Mouse (Mus musculus): ENCODE data around the gene D11Wsu47e.

D11Wsu47e gene

DNA sequence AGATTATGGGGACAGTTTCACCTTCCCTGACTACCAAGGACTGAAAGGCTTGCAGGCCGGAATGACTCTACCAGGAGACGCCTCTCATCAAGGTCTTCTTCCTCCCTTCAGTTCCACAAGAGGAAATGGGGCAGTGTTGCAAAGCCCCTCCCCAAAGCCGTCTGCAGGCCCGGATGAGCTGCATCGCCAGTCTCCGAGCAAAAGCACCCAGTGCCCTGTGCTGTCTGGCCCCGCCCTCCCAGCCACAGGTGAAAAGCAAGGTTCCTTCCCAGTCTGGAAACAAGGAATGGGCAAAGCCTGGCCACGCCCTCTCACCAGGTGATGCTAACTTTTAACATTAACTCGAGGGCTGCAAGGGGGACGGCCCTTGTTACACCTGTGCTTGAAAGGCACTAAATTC, 17.6 kb upstream of the D11Wsu47e start:
- DNase-seq (ENCODE audit: low spot score), result no peak

- no peak for DNase-seq (ENCODE audit: low spot score)
These were observed 17.1 kb upstream of the D11Wsu47e start for GRCm38 (mm10) chr11:113667122-113667521.

DNA sequence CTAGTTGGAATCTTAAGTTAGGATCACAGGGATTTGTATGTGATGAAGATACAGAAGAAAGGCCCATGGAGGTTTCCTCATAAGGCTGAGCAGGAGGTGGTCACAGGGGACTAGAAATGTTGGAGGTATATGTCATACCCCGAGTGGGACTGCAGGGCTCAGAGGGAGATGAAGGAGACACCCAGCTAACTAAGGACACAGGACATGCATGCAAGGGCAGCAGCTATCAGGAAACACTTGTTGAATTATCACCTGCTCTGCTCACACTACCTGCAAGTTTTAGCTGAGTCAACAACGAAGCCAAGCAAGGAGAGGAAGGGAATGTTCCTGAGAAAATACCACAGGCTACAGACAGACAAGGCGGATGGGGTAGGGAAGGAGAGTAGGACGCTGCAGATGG, 16.5 kb upstream of the D11Wsu47e start:
- no peak for DNase-seq (ENCODE audit: low spot score)

- DNase-seq (ENCODE audit: low spot score), result no peak
These were observed 15.4 kb upstream of the D11Wsu47e start for GRCm38 (mm10) chr11:113668857-113669256.

DNA sequence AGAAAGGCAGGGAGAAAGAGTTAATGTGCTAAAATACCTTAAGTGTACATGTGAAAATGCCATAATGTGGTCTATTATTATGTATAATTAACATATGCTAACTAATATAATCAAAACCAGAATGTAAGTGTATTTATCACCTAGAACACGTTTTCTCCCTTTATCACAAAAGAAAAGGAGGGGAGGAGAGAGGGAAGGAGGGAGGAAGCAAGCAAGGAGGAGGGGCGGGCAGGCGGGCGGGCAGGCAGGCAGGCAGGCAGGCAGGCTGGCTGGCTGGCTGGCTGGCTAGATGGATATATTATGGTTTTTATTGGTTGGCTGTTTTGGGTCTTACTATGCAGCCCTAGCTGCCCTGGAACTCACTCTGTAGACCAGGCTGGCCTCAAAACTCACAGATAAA, 14.5 kb upstream of the D11Wsu47e start:
- no peak for DNase-seq (ENCODE audit: low spot score)

- DNase-seq (ENCODE audit: low spot score), result no peak
These were observed 10.6 kb upstream of the D11Wsu47e start for GRCm38 (mm10) chr11:113673614-113674013.

- DNase-seq (ENCODE audit: low spot score), result no peak
These were observed 9.6 kb upstream of the D11Wsu47e start for GRCm38 (mm10) chr11:113674595-113674994.

DNA sequence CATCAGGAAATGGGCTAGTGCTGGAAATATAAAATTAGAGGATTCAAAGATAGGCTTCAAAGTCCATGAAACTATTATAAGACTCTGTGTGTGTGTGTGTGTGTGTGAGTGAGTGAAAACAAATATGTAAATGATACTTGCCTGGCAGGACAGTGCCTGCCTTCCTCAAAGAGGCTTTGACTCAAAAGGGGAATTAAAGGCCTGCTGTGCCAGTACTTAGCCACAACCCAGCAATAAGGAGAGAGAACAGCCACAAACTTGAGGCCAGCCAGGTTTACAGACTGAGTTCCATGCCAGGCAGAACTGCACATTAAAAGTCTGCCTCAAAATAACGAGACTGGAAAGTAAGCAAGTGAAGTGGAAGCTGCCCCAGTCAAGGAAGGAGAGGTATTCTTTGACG, 7.4 kb upstream of the D11Wsu47e start:
- no peak for DNase-seq (ENCODE audit: low spot score)

DNA sequence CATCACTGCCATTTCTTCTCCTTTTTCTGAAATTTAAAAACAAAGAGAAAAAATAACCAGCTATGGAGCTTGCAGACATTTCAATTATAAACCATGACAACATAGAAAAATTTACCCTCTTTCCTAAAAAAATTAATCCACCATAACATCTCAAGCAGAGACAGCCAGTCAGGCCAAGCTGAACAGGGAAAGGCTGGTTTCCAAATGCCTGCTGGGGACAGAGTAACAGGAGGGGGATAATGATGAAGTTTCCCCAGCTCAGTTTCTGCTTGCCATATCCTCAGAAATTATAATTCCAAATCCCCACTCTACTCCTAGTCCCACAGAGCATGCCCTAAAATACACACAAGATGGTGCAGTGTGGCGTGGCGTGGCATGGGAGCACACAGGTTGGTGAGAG, 6.8 kb upstream of the D11Wsu47e start:
- DNase-seq (ENCODE audit: low spot score), result no peak

- no peak for DNase-seq (ENCODE audit: low spot score)
These were observed 5.8 kb upstream of the D11Wsu47e start for GRCm38 (mm10) chr11:113678373-113678772.

- no peak for DNase-seq (ENCODE audit: low spot score)
These were observed 3.3 kb upstream of the D11Wsu47e start for GRCm38 (mm10) chr11:113680954-113681353.

DNA sequence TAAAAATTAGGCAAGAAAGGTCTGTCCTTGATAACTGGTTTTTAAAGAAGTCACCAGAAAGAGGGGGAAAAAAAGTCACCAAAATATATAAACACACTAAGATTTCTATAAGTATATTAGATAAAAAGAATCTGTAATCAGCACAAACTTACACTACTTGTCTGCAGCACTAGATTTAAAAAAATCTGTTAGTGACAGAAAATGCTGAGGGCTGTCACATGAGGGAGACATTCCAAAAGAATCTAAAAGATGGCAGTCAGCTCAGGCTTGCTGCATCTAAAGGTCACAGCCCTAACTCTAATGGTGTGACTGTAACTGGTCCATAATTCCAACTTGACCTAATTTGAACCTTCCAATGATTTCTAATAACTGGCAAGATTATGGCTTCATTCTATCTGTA, 2.2 kb upstream of the D11Wsu47e start:
- no peak for DNase-seq (ENCODE audit: low spot score)

DNA sequence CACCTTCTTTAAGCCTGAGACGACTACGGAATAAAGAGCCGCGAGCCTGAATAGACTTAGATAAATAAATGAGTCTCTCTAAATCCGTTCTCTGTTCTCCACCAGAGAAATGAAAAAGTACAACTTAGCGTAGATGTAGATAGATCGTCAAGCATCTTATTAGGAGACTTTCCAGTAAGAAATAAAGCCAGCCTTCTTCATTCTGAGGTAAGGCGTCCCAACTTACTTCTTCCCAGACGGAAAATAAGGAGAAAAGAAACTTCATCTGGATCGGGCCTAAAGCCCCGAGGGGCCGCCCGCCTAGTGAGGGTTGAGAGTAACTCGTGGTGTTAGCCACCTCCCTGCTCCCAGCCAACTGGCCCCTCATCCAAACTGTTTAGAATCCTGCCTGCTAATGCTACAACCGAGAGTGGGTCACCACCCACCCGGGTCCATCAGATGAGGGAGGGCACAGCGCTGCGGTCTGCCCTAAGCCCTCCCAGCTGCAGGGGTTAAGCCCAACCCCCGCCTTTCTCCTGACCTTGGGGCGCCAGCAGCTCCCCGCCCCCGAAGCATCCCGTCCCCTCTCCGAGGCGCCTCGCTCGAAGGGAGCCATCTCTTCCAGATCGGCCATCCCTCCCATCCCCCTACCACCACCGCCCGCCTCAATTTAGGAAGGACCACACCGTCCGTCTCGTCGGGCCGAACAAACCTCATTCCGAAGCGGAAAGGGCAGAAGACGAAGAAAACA, 1.1 kb upstream of the D11Wsu47e start:
- DNase-seq (ENCODE audit: low spot score), result peak; percentile 28

DNA sequence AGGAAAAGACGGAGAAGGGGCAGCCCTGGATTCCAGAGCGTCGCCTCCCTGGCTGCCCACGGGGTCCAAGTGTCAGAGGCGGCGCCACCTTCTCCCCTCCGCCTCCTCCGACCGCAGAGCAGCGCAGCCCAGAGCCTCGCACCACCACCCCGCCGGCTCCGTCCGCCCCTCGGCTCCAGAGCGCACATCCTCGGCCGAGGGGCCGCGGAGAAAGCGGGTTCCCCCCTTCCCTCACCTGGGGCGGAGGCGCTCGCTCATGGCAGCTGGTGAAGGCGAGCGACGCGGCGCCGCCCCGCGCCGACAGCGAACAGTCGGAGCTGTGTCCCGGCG, 620 bp upstream of the D11Wsu47e start:
- DNase-seq (ENCODE audit: low spot score), result no peak

DNA sequence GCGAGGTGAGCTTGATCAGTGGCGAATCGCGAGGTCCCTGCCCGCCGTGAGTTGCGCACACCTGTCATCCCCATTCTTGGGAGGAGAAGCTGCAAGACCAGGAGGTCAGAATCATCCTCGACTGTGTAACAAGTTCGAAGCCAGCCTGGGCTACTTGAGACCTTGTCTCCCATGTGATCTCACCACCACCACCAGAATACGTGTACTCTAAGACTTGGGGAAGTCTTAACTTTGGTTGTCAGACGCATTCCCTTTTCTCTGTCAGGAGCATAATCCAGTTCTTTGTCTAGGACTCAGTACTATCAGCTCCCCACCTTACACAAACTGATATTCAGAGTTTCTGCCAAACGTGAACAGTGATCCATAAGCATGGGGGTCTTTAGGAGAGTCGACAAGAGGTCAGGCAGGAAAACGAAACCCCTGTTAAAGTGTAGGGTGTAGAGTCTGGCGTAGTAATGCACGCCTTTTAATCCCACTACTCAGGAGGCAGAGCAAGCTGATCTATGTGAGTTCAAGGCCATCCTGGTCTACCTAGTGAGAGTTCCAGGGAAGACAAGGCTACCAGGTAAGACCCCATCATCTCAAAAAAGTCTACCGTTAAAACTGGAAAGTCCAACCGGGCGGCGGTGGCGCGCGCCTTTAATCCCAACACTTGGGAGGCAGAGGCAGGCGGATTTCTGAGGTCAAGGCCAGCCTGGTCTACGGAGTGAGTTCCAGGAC, 655 bp downstream of the D11Wsu47e start:
- DNase-seq (ENCODE audit: low spot score), result no peak

- no peak for DNase-seq (ENCODE audit: low spot score)
These were observed 2.8 kb downstream of the D11Wsu47e start for GRCm38 (mm10) chr11:113687031-113687430.

DNA sequence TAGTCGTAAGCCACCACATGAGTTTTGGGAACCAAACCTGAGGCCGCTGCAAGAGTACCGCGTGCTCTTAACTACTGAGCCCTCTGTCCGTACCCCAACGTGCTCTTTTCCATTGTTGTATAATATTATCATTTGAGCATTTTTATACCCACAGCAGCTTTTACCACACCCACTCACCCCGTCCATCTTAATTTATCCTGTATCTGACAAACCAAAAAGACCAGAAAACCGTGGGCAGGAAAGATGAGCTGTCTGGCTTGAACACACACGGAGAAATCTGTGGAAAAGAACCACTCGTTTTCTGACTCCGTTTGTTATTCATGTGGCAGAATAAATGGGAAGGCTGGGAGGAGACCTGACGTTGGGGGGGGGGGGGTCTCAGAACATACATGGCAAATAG, 6.3 kb downstream of the D11Wsu47e start:
- no peak for DNase-seq (ENCODE audit: low spot score)

DNA sequence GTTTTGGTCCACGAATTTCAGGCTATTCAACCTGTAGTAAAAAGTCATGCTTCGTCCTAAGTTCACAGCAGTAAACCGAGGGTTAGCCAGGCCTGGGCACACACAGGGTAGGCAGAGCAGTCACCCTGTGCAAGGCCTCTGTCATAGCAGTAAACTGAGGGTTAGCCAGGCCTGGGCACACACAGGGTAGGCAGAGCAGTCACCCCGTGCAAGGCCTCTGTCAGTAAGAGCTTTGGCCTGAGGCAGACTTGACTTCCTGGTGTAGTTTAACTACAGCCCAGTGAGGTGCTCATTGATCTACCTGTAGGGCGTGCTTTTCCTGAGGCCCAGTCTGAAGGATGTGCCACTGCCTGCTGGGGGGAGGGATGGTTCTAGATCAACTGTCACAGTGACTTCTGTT, 7.1 kb downstream of the D11Wsu47e start:
- DNase-seq (ENCODE audit: low spot score), result no peak

- no peak for DNase-seq (ENCODE audit: low spot score)
These were observed 7.6 kb downstream of the D11Wsu47e start for GRCm38 (mm10) chr11:113691851-113692250.

- no peak for DNase-seq (ENCODE audit: low spot score)
These were observed 13.4 kb downstream of the D11Wsu47e start for GRCm38 (mm10) chr11:113697571-113697970.

- no peak for DNase-seq (ENCODE audit: low spot score)
These were observed 13.9 kb downstream of the D11Wsu47e start for GRCm38 (mm10) chr11:113698013-113698545.

- no peak for DNase-seq (ENCODE audit: low spot score)
These were observed 15.4 kb downstream of the D11Wsu47e start for GRCm38 (mm10) chr11:113699643-113700042.

DNA sequence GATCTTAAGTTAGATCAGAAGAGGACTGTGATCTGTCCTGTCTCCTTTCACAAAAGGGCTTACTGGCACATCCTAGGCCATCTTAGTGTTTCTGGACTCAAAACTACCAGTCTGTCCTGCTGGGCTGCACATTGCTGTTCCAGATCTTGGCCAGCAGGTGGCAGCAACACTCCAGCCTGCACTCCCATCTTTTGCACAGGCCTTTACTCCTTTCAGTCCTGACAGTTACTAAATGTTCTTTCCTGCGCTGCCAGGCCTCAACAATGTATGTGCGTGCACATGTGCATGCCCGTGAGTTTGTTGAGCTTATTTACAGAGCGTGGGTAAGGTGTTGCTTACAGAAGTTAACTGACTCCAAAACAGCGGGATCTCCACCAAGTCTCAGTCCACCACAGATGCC, 19.5 kb downstream of the D11Wsu47e start:
- DNase-seq (ENCODE audit: low spot score), result peak; percentile 75

Data from urinary bladder, postnatal 25 days (tissue).